Mouse (Mus musculus) heart, embryonic 11.5 days (tissue): ENCODE results near the gene H13. TPM values are rescaled to one million over a fixed set of nuclear protein-coding genes. Genes with fewer than 3 reads are reported as not detected.
A peak's percentile ranks its signal among the peaks of the same experiment; 100 is the strongest.

Source experiments
- ATAC-seq: fragments of 200-750 bp; cut with Nextera tagmentation; replicated peaks from 2 replicates; pipeline ENCODE4 v1.8.0; 2017; ENCODE audit warnings: moderate library complexity; ENCODE audit not compliant: insufficient number of reproducible peaks, low FRiP score, low TSS enrichment
- H3K27ac ChIP-seq: fragments of 300-500 bp; sonication (generic); 2 replicates; pipeline ENCODE4 v1.5.1; 2014; ENCODE audit warnings: mild to moderate bottlenecking, low read depth, low read length
- H3K27me3 ChIP-seq: fragments of 300-500 bp; sonication (generic); 2 replicates; pipeline ENCODE4 v1.6.1; 2014; ENCODE audit warnings: mild to moderate bottlenecking, low read length, mixed read lengths; ENCODE audit not compliant: control insufficient read depth, insufficient read depth
- H3K36me3 ChIP-seq: fragments of 300-500 bp; sonication (generic); 2 replicates; pipeline ENCODE4 v1.6.1; 2014; ENCODE audit warnings: mild to moderate bottlenecking, low read length, moderate library complexity, mixed read lengths; ENCODE audit not compliant: control insufficient read depth, insufficient read depth
- H3K4me1 ChIP-seq: fragments of 300-500 bp; sonication (generic); 2 replicates; pipeline ENCODE4 v1.6.1; 2014; ENCODE audit warnings: low read length; ENCODE audit not compliant: control insufficient read depth, insufficient read depth
- H3K4me2 ChIP-seq: fragments of 300-500 bp; sonication (generic); 2 replicates; pipeline ENCODE4 v1.6.1; 2014; ENCODE audit warnings: mild to moderate bottlenecking, moderate library complexity
- H3K4me3 ChIP-seq: fragments of 300-500 bp; sonication (generic); 2 replicates; pipeline ENCODE4 v1.5.1; 2014; ENCODE audit warnings: low read depth, low read length
- H3K9ac ChIP-seq: fragments of 300-500 bp; sonication (generic); 2 replicates; pipeline ENCODE4 v1.6.1; 2014; ENCODE audit warnings: mild to moderate bottlenecking, low read depth, low read length, moderate library complexity
- H3K9me3 ChIP-seq: fragments of 300-500 bp; sonication (generic); replicated peaks from 2 replicates; pipeline ENCODE4 v1.6.1; 2016; ENCODE audit warnings: low read length; ENCODE audit not compliant: control insufficient read depth
- WGBS: fragments of 180-500 bp; shearing (Covaris S2); extraction: QIAGEN DNeasy Blood & Tissue Kit; methylation state at CpG from one replicate; pipeline ENCODE4 v1.1.7; 2014; ENCODE audit not compliant: insufficient replicate concordance; 5-methylcytosine and 5-hydroxymethylcytosine counted together
- polyA plus RNA-seq: library from polyadenylated mRNA; unstranded; fragments of >200 nt; fragmentation: Nextera tagmentation; extraction: Ambion mirVana; gene quantifications from 2 replicates; pipeline ENCODE4 v1.2.1, GENCODE M21; 2014

H13 gene
- polyA plus RNA-seq, 1 experiment from 2014 or later, result 92.3 TPM

GRCm38 (mm10) chr2:152734984-152735383 is 65.7 kb downstream of the H13 start:
- no peaks in the 10 kb centered on the region for H3K9me3 ChIP-seq
- peak; percentile 78 for ATAC-seq
- H3K4me3 ChIP-seq, result peak overlapping the region; percentile 89
- peaks cover 36% of the 10 kb centered on the region for H3K4me1 ChIP-seq
- H3K9ac ChIP-seq, result peak overlapping the region; percentile 92
- WGBS, result 0% methylated on average over 28 of the region's 28 CpGs
- H3K4me2 ChIP-seq, result peak overlapping the region; percentile 80
- H3K27me3 ChIP-seq, result no peaks in the 10 kb centered on the region
- H3K27ac ChIP-seq, result peak overlapping the region; percentile 96
- no peaks in the 10 kb centered on the region for H3K36me3 ChIP-seq

GRCm38 (mm10) chr2:152736090-152736601 is 66.9 kb downstream of the H13 start, which contains the start of gene Id1:
Id1 (plus strand) TSS chr2:152736251.
- Histone ChIP-seq H3K9ac (peak within 1 kb of the TSS; percentile 92), H3K27ac (peak within 1 kb of the TSS; percentile 96), H3K4me2 (peak within 1 kb of the TSS; percentile 80), H3K27me3 (no peaks in the 10 kb centered on the region), H3K9me3 (no peaks in the 10 kb centered on the region), H3K4me3 (peak within 1 kb of the TSS; percentile 89), H3K36me3 (no peaks in the 10 kb centered on the region), H3K4me1 (peaks cover 36% of the 10 kb centered on the region)
- ATAC-seq, result peak; percentile 78
- WGBS, result under 1% methylated on average over 28 of the region's 28 CpGs

DNA sequence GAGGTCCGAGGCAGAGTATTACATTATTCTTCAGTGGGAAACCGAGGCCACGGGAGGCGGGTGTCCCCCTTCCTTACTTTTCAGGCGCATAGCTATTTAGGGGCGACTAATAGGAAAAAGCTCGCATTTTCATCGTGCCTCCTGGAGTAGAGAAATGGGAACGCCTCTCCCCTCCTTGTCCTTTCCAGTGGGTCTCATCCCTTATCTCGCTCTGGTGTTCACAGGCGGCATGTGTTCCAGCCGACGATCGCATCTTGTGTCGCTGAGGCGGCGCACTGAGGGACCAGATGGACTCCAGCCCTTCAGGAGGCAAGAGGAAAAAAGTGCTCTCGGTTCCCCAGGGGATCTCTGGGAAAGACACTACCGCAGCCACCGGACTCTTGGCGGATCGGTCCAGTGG is 67.5 kb downstream of the H13 start:
- under 1% methylated on average over 22 of the region's 22 CpGs for WGBS
- no peak for ATAC-seq
- H3K36me3 ChIP-seq, result no peaks in the 10 kb centered on the region
- H3K4me3 ChIP-seq, result peak overlapping the region; percentile 89
- H3K9me3 ChIP-seq, result no peaks in the 10 kb centered on the region
- H3K9ac ChIP-seq, result peak overlapping the region; percentile 92
- H3K4me2 ChIP-seq, result peak overlapping the region; percentile 80
- H3K27me3 ChIP-seq, result no peaks in the 10 kb centered on the region
- H3K4me1 ChIP-seq, result peaks cover 42% of the 10 kb centered on the region
- peak overlapping the region; percentile 96 for H3K27ac ChIP-seq

GRCm38 (mm10) chr2:152737306-152738221 is 68.3 kb downstream of the H13 start:
- H3K36me3 ChIP-seq, result no peaks in the 10 kb centered on the region
- peak overlapping the region; percentile 89 for H3K4me3 ChIP-seq
- no peaks in the 10 kb centered on the region for H3K27me3 ChIP-seq
- peak overlapping the region; percentile 96 for H3K27ac ChIP-seq
- H3K4me2 ChIP-seq, result peak overlapping the region; percentile 80
- H3K9me3 ChIP-seq, result no peaks in the 10 kb centered on the region
- H3K4me1 ChIP-seq, result peaks cover 48% of the 10 kb centered on the region
- H3K9ac ChIP-seq, result peak overlapping the region; percentile 92
- ATAC-seq, result no peak
- WGBS, result 12% methylated on average over 10 of the region's 10 CpGs

GRCm38 (mm10) chr2:152738341-152738740 is 69.1 kb downstream of the H13 start:
- peak overlapping the region; percentile 96 for H3K27ac ChIP-seq
- peak overlapping the region; percentile 89 for H3K4me3 ChIP-seq
- peak overlapping the region; percentile 92 for H3K9ac ChIP-seq
- H3K9me3 ChIP-seq, result no peaks in the 10 kb centered on the region
- no peaks in the 10 kb centered on the region for H3K27me3 ChIP-seq
- no peak for ATAC-seq
- no peaks in the 10 kb centered on the region for H3K36me3 ChIP-seq
- peaks cover 48% of the 10 kb centered on the region for H3K4me1 ChIP-seq
- WGBS, result 48% methylated on average over 2 of the region's 2 CpGs
- H3K4me2 ChIP-seq, result peak overlapping the region; percentile 80

DNA sequence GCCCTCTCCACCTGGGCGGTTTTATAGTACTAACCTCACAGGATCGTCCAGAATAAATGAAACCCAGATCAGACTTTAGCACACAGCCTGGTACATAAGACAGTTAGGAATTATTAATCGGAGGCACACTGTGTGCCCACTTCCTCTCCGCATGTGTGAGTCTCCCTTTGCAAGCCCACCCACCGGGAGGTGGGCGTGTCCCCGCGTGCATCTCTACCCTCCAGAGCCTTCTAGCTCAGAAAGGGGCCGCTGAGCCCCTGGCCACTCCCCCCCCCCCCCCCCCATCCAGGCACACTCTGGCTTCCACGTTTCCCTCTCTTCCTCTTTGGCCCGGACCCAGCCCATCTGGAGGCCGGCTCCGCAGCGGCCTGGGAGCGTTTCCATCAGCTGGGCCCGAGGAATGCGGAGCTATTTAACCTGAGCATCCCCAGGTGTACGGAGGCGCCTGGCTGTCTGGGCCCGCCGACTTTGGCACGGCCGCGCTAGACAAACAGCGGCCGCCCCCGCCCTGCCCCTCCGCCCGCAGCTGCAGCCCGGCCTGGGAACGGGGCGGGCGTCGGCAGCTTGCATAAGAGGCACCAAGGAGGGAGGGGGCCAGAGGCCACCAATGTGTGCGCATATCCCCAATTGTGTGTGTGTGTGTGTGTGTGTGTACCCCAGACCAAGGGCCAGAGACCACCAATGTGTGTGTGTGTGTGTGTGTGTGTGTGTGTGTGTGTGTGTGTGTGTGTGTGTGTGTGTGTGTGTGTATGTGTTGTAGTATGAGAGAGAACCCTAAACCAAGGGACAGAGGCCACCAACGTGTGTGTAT is 70.0 kb downstream of the H13 start:
- peaks cover 46% of the 10 kb centered on the region for H3K4me1 ChIP-seq
- no peaks in the 10 kb centered on the region for H3K36me3 ChIP-seq
- WGBS, result under 1% methylated on average over 30 of the region's 36 CpGs
- peak; percentile 19; the same call in 1 of the 2 replicates for ATAC-seq
- no peaks in the 10 kb centered on the region for H3K27me3 ChIP-seq
- peak overlapping the region; percentile 92 for H3K9ac ChIP-seq
- peak overlapping the region; percentile 80 for H3K4me2 ChIP-seq
- peak overlapping the region; percentile 96 for H3K27ac ChIP-seq
- H3K4me3 ChIP-seq, result peak overlapping the region; percentile 89
- no peaks in the 10 kb centered on the region for H3K9me3 ChIP-seq

GRCm38 (mm10) chr2:152739842-152740260 is 70.6 kb downstream of the H13 start:
- no peaks in the 10 kb centered on the region for H3K9me3 ChIP-seq
- peak overlapping the region; percentile 96 for H3K27ac ChIP-seq
- 10% methylated on average over 3 of the region's 3 CpGs for WGBS
- no peak overlapping the region for H3K9ac ChIP-seq
- peaks cover 40% of the 10 kb centered on the region for H3K4me1 ChIP-seq
- no peaks in the 10 kb centered on the region for H3K36me3 ChIP-seq
- no peak for ATAC-seq
- H3K27me3 ChIP-seq, result no peaks in the 10 kb centered on the region
- no peak overlapping the region; the same call in 1 of the 2 replicates for H3K4me3 ChIP-seq
- H3K4me2 ChIP-seq, result peak overlapping the region; percentile 80

DNA sequence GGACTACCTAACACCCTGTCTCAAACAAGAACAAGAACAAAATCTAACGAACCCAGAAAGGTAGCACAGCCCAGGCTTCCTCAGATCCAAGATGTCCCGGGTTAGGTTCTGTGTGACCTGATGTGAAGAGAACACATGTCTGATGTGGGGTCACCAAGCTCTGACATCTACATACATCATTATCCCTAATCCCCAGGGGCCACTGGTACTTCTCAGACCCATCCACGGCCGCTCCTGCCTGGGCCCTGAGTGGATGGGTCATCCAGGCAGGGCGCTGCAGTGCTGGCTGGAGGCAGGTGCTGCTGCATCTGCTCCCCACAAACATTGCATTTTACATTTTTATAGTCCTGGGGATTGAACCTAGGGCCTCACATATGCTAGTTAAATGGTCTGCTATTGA is 71.2 kb downstream of the H13 start:
- Histone ChIP-seq H3K9me3 (no peaks in the 10 kb centered on the region), H3K4me3 (no peak overlapping the region), H3K27me3 (no peaks in the 10 kb centered on the region), H3K4me1 (peaks cover 36% of the 10 kb centered on the region), H3K9ac (no peak overlapping the region), H3K27ac (peak overlapping the region; percentile 96; the same call in 1 of the 2 replicates), H3K4me2 (no peak overlapping the region), H3K36me3 (no peaks in the 10 kb centered on the region)
- no peak for ATAC-seq
- 70% methylated on average over 5 of the region's 5 CpGs for WGBS
